Mouse (Mus musculus): Measurements from ENCODE around the gene Snx32. TPM values are rescaled to one million over a fixed set of nuclear protein-coding genes. Genes with fewer than 3 reads are reported as not detected.
"Not testable (repeated sequence)": the region's sequence is repeated elsewhere in the genome, so short reads cannot be mapped to it uniquely, and the experiment has no call there.

Gene Snx32
- polyA plus RNA-seq, 1 experiment = 150 TPM

DNA sequence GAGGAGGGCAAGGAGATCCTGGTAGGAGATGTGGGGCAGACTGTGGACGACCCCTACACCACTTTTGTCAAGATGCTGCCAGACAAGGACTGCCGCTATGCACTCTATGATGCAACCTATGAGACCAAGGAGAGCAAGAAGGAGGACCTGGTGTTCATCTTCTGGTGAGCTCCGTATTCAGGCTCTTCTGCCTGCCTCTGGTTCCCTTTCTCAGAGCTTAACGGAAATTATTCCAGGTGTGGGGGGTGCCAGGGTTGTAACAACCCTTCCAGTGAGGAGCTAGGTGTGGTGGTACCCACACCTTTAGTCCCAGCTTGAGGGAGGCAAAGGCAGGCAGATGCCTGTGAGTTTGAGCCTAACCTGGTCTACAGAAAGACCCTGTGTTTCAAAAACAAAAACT is 17.7 kb downstream of the Snx32 start:
- TF ChIP-seq CTCF (IDR thresholded peaks at IDR 0.05; ENCODE audit: extremely low read depth, insufficient read depth, low read length) = no peak
- TF ChIP-seq POLR2A (IDR thresholded peaks at IDR 0.05; ENCODE audit: extremely low read depth, insufficient read depth, low read length) = no peak
- Histone ChIP-seq H3K4me1 (ENCODE audit: control insufficient read depth, insufficient read depth, low read length) (peaks cover 2% of the 10 kb centered on the region; the same call in 1 of the 2 replicates), H3K27ac (ENCODE audit: insufficient read depth, low read length) (no peak overlapping the region), H3K4me3 (ENCODE audit: insufficient read depth, low read length) (no peak overlapping the region)

GRCm38 (mm10) chr19:5490898-5491708 is 19.2 kb downstream of the Snx32 start:
- H3K4me1 ChIP-seq (ENCODE audit: control insufficient read depth, insufficient read depth, low read length) = peaks cover 4% of the 10 kb centered on the region; the same call in 1 of the 2 replicates
- peak overlapping the region; percentile 71 for H3K4me3 ChIP-seq (ENCODE audit: insufficient read depth, low read length)
- no peak for TF ChIP-seq CTCF (IDR thresholded peaks at IDR 0.05; ENCODE audit: extremely low read depth, insufficient read depth, low read length)
- TF ChIP-seq POLR2A (IDR thresholded peaks at IDR 0.05; ENCODE audit: extremely low read depth, insufficient read depth, low read length) = peak; percentile 81; the same call in 1 of the 2 replicates
- peak overlapping the region; percentile 98 for H3K27ac ChIP-seq (ENCODE audit: insufficient read depth, low read length)

DNA sequence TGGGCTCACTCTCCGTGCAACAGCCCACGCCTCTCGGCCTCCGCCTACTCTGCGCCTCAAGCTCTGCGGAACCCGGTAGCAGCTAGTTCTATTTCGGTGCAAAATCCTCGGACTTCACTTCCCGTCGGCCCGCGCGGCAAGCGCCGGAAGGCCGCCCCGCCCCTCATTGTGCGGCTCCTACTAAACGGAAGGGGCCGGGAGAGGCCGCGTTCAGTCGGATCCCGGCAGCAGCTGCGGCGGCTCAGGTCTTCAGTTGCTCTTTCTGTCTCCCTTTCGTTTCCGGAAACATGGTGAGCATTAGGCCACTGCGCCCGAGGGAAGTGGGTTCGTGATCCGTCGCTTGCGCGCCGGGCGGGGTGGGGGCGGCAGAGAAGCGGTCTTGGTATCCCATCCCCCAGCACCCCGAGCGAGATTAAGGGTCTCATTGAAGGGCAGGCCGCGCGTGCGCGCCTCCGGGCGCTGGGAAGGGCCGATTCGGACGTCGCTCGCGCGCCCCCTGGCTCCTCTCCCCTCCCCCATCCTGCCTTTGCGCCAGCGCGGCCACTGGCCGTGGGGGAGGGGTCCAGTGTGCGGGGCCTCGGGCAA is 19.9 kb downstream of the Snx32 start, which contains the start of gene Cfl1:
Gene Cfl1 (plus strand): TSS at position 143 of the 585 bp plus-strand sequence.
- TF ChIP-seq CTCF (IDR thresholded peaks at IDR 0.05; ENCODE audit: extremely low read depth, insufficient read depth, low read length) = no peak
- TF ChIP-seq POLR2A (IDR thresholded peaks at IDR 0.05; ENCODE audit: extremely low read depth, insufficient read depth, low read length) = peak; percentile 92
- Histone ChIP-seq H3K4me1 (ENCODE audit: control insufficient read depth, insufficient read depth, low read length) (peaks cover 4% of the 10 kb centered on the region; the same call in 1 of the 2 replicates), H3K27ac (ENCODE audit: insufficient read depth, low read length) (peak within 1 kb of the TSS; percentile 98), H3K4me3 (ENCODE audit: insufficient read depth, low read length) (peak within 1 kb of the TSS; percentile 71)

DNA sequence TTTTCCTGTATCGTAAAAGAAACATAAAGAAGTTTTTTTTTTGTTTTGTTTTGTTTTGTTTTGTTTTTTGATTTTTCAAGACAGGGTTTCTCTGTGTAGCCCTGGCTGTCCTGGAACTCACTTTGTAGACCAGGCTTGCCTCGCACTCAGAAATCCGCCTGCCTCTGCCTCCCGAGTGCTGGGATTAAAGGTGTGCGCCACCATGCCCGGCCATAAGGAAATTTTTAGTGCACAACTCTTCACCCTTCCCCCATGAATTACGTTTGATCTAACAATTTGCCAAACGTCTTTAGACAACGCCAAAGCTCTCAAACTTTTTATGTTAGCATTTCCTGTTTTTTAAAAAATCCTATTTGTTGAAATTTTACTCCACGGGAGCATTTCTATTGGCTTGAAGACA is 20.6 kb downstream of the Snx32 start:
- peak overlapping the region; percentile 97 for H3K27ac ChIP-seq (ENCODE audit: insufficient read depth, low read length)
- H3K4me3 ChIP-seq (ENCODE audit: insufficient read depth, low read length) = peak overlapping the region; percentile 71; the same call in 1 of the 2 replicates
- not testable (repeated sequence) for H3K4me1 ChIP-seq (ENCODE audit: control insufficient read depth, insufficient read depth, low read length)

DNA sequence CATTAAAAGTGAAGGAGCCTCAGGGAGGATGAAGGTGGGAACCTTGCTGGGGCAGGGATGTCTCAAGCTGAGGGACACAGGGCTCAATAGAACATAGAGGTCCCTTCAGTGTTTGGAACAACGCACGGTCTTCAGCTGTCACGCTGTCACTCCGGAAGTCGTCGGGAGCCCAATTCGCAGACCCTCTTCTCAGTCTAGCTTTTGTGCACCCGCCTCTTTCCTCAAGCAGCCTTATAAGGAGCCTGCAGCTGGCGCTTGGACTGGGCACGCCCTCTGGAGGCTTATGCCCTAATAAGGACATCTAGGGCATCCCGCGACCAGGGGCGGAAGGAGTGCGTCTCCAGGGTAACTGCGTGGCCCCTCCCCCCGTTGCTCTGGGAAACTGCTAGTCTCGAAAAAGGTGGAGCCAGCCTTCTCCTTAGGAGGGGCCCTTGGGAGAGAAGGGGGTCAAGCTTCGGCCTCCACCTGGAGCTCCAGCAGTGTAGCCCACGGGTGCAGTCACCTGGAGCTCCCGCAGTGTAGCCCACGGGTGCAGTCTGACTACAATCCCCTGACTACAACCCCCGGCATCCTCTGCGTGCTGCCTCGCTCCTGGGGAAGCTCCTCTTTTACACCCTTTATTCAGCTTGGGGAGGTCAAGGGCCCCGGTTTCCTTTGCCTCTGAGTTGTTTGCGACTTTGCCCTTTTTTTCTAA is 21.3 kb downstream of the Snx32 start:
- TF ChIP-seq POLR2A (IDR thresholded peaks at IDR 0.05; ENCODE audit: extremely low read depth, insufficient read depth, low read length) (peak; percentile 90), CTCF (IDR thresholded peaks at IDR 0.05; ENCODE audit: extremely low read depth, insufficient read depth, low read length) (no peak)
- Histone ChIP-seq H3K4me3 (ENCODE audit: insufficient read depth, low read length) (peak overlapping the region; percentile 26), H3K4me1 (ENCODE audit: control insufficient read depth, insufficient read depth, low read length) (peaks cover 4% of the 10 kb centered on the region; the same call in 1 of the 2 replicates), H3K27ac (ENCODE audit: insufficient read depth, low read length) (peak overlapping the region; percentile 97)

DNA sequence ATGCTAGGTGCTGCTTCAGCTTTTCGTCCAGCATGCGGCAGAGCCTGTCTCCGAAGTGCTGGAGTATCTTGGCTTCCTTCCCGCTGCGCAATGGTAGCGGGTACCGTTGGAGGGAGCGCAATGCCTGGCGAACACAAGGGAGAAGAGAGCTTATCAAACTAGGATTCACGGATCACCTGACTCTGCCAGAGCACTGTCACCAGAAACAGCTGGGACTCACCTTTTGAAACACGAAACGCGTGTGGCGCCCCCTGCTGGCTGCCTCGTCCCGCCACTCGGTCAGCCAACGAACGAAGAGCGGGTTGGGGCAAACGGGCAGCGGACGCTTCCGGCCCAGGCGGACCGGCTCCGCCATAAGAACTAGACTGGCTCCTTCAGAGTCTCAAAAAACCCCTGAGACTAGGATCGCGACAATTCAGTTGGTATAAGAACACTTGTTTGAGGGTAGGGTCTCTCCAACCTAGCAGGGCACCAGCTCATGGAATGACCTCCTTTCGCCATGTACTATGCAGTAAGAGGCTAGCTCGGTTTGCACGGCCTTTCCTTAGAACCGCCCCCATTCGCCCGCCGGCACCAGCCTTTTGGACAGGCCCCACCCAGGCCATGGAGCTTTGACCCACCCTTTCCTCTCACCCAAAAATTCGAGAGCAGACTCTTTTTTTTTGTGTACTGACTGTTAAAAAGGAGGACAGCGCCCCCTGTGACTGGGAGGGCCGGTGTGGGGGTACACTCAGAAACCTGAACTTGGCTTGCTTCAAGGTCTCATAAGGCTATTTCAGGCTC is 22.4 kb downstream of the Snx32 start, which contains the start of gene Mus81:
Gene Mus81 (minus strand): TSS at position 635 of the 783 bp plus-strand sequence.
- Histone ChIP-seq H3K4me1 (ENCODE audit: control insufficient read depth, insufficient read depth, low read length) (peaks cover 4% of the 10 kb centered on the region; the same call in 1 of the 2 replicates), H3K4me3 (ENCODE audit: insufficient read depth, low read length) (peak within 1 kb of the TSS; percentile 58), H3K27ac (ENCODE audit: insufficient read depth, low read length) (peak within 1 kb of the TSS; percentile 97)
- TF ChIP-seq CTCF (IDR thresholded peaks at IDR 0.05; ENCODE audit: extremely low read depth, insufficient read depth, low read length) = peak; percentile 63
- TF ChIP-seq POLR2A (IDR thresholded peaks at IDR 0.05; ENCODE audit: extremely low read depth, insufficient read depth, low read length) = peak; percentile 66

DNA sequence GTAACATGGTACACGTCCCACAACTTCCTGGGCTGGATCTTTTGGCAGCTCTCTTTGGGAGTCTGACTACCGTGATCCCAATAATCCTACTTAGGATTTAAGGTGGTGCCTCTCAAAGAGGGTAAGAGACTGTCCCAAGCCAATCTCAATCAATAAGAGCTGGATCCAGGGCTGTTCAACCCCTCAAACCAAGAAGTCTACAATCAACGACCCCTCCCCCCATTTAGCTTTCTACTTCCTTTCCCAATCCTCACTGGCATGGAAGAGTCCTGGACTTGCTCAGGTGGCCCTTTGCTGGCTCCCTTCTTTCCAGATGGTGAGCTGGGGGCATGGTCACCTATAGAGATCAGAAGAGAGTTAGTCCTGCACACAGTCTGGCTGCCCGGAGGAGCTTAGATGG is 23.6 kb downstream of the Snx32 start:
- peaks cover 2% of the 10 kb centered on the region; the same call in 1 of the 2 replicates for H3K4me1 ChIP-seq (ENCODE audit: control insufficient read depth, insufficient read depth, low read length)
- no peak overlapping the region for H3K4me3 ChIP-seq (ENCODE audit: insufficient read depth, low read length)
- no peak overlapping the region for H3K27ac ChIP-seq (ENCODE audit: insufficient read depth, low read length)
- TF ChIP-seq CTCF (IDR thresholded peaks at IDR 0.05; ENCODE audit: extremely low read depth, insufficient read depth, low read length) = no peak
- no peak for TF ChIP-seq POLR2A (IDR thresholded peaks at IDR 0.05; ENCODE audit: extremely low read depth, insufficient read depth, low read length)

GRCm38 (mm10) chr19:5486286-5486685 is 24.1 kb downstream of the Snx32 start:
- Histone ChIP-seq H3K27ac (ENCODE audit: insufficient read depth, low read length) (no peak overlapping the region), H3K4me3 (ENCODE audit: insufficient read depth, low read length) (no peak overlapping the region), H3K4me1 (ENCODE audit: control insufficient read depth, insufficient read depth, low read length) (peaks cover 2% of the 10 kb centered on the region; the same call in 1 of the 2 replicates)
- no peak for TF ChIP-seq CTCF (IDR thresholded peaks at IDR 0.05; ENCODE audit: extremely low read depth, insufficient read depth, low read length)
- no peak for TF ChIP-seq POLR2A (IDR thresholded peaks at IDR 0.05; ENCODE audit: extremely low read depth, insufficient read depth, low read length)

- no peak overlapping the region for H3K4me3 ChIP-seq (ENCODE audit: insufficient read depth, low read length)
- no peak for TF ChIP-seq CTCF (IDR thresholded peaks at IDR 0.05; ENCODE audit: extremely low read depth, insufficient read depth, low read length)
- TF ChIP-seq POLR2A (IDR thresholded peaks at IDR 0.05; ENCODE audit: extremely low read depth, insufficient read depth, low read length) = no peak
- H3K4me1 ChIP-seq (ENCODE audit: control insufficient read depth, insufficient read depth, low read length) = peaks cover 2% of the 10 kb centered on the region; the same call in 1 of the 2 replicates
- H3K27ac ChIP-seq (ENCODE audit: insufficient read depth, low read length) = no peak overlapping the region
These were observed 24.5 kb downstream of the Snx32 start for GRCm38 (mm10) chr19:5485821-5486220.

Measured in cortical plate, adult 2 months (tissue).